Mouse (Mus musculus): ENCODE results near the gene Tubb5. TPM values are rescaled to one million over a fixed set of nuclear protein-coding genes. Genes with fewer than 3 reads are reported as not detected.

The Tubb5 gene
- polyA plus RNA-seq, 1 experiment: 320 TPM

GRCm38 (mm10) chr17:35813245-35813647 lies 24.9 kb downstream of the Tubb5 start:
- Histone ChIP-seq H3K4me1 (ENCODE audit: control insufficient read depth, insufficient read depth, low read length) (0 out of 2 replicates have a peak, but pooled peaks cover 3% of the 10 kb centered on the region), H3K27me3 (ENCODE audit: control insufficient read depth, insufficient read depth, low read length) (no peaks in the 10 kb centered on the region), H3K4me3 (replicated peaks; ENCODE audit: insufficient read depth, low read depth, low read length) (no peak overlapping the region), H3K27ac (ENCODE audit: insufficient read depth, low read length) (no peak overlapping the region; the same call in 1 of the 2 replicates)
- TF ChIP-seq POLR2A (IDR thresholded peaks at IDR 0.05; ENCODE audit: borderline replicate concordance, insufficient read depth, low read length) (no peak), CTCF (IDR thresholded peaks at IDR 0.05; ENCODE audit: borderline replicate concordance, insufficient read depth, low read depth, low read length) (no peak)
- peak; percentile 41 to 52 for DNase-seq
- WGBS: 24% methylated on average over 7 of the region's 7 CpGs

GRCm38 (mm10) chr17:35812736-35813135 lies 25.4 kb downstream of the Tubb5 start:
- 0 out of 2 replicates have a peak, but pooled peaks cover 3% of the 10 kb centered on the region for H3K4me1 ChIP-seq (ENCODE audit: control insufficient read depth, insufficient read depth, low read length)
- H3K27ac ChIP-seq (ENCODE audit: insufficient read depth, low read length): no peak overlapping the region
- 65% methylated on average over 6 of the region's 6 CpGs for WGBS
- no peak overlapping the region for H3K4me3 ChIP-seq (replicated peaks; ENCODE audit: insufficient read depth, low read depth, low read length)
- H3K27me3 ChIP-seq (ENCODE audit: control insufficient read depth, insufficient read depth, low read length): no peaks in the 10 kb centered on the region
- no peak for TF ChIP-seq CTCF (IDR thresholded peaks at IDR 0.05; ENCODE audit: borderline replicate concordance, insufficient read depth, low read depth, low read length)
- TF ChIP-seq POLR2A (IDR thresholded peaks at IDR 0.05; ENCODE audit: borderline replicate concordance, insufficient read depth, low read length): no peak
- DNase-seq: no peak

GRCm38 (mm10) chr17:35812307-35812706 lies 25.8 kb downstream of the Tubb5 start:
- TF ChIP-seq POLR2A (IDR thresholded peaks at IDR 0.05; ENCODE audit: borderline replicate concordance, insufficient read depth, low read length) (no peak), CTCF (IDR thresholded peaks at IDR 0.05; ENCODE audit: borderline replicate concordance, insufficient read depth, low read depth, low read length) (no peak)
- no peaks in the 10 kb centered on the region for H3K27me3 ChIP-seq (ENCODE audit: control insufficient read depth, insufficient read depth, low read length)
- no peak for DNase-seq
- H3K4me3 ChIP-seq (replicated peaks; ENCODE audit: insufficient read depth, low read depth, low read length): no peak overlapping the region
- no peak overlapping the region for H3K27ac ChIP-seq (ENCODE audit: insufficient read depth, low read length)
- H3K4me1 ChIP-seq (ENCODE audit: control insufficient read depth, insufficient read depth, low read length): 0 out of 2 replicates have a peak, but pooled peaks cover 3% of the 10 kb centered on the region
- 85% methylated on average over 5 of the region's 5 CpGs for WGBS

GRCm38 (mm10) chr17:35810900-35811648 lies 27.0 kb downstream of the Tubb5 start:
- 63% methylated on average over 5 of the region's 5 CpGs for WGBS
- no peak for DNase-seq
- TF ChIP-seq CTCF (IDR thresholded peaks at IDR 0.05; ENCODE audit: borderline replicate concordance, insufficient read depth, low read depth, low read length): no peak
- TF ChIP-seq POLR2A (IDR thresholded peaks at IDR 0.05; ENCODE audit: borderline replicate concordance, insufficient read depth, low read length): no peak
- Histone ChIP-seq H3K4me3 (replicated peaks; ENCODE audit: insufficient read depth, low read depth, low read length) (no peak overlapping the region), H3K27me3 (ENCODE audit: control insufficient read depth, insufficient read depth, low read length) (no peaks in the 10 kb centered on the region), H3K27ac (ENCODE audit: insufficient read depth, low read length) (no peak overlapping the region), H3K4me1 (ENCODE audit: control insufficient read depth, insufficient read depth, low read length) (0 out of 2 replicates have a peak, but pooled peaks cover 3% of the 10 kb centered on the region)

GRCm38 (mm10) chr17:35809395-35809794 lies 28.7 kb downstream of the Tubb5 start:
- TF ChIP-seq POLR2A (IDR thresholded peaks at IDR 0.05; ENCODE audit: borderline replicate concordance, insufficient read depth, low read length) (no peak), CTCF (IDR thresholded peaks at IDR 0.05; ENCODE audit: borderline replicate concordance, insufficient read depth, low read depth, low read length) (no peak)
- DNase-seq: no peak
- Histone ChIP-seq H3K27ac (ENCODE audit: insufficient read depth, low read length) (no peak overlapping the region), H3K4me3 (replicated peaks; ENCODE audit: insufficient read depth, low read depth, low read length) (no peak overlapping the region), H3K4me1 (ENCODE audit: control insufficient read depth, insufficient read depth, low read length) (0 out of 2 replicates have a peak, but pooled peaks cover 3% of the 10 kb centered on the region), H3K27me3 (ENCODE audit: control insufficient read depth, insufficient read depth, low read length) (no peaks in the 10 kb centered on the region)
- WGBS: 90% methylated on average over 11 of the region's 11 CpGs

- WGBS: 38% methylated on average over 9 of the region's 9 CpGs
Observed at GRCm38 (mm10) chr17:35808073-35808472, 30.0 kb downstream of the Tubb5 start.

GRCm38 (mm10) chr17:35803858-35804399 lies 34.2 kb downstream of the Tubb5 start:
- TF ChIP-seq POLR2A (IDR thresholded peaks at IDR 0.05; ENCODE audit: borderline replicate concordance, insufficient read depth, low read length) (no peak), CTCF (IDR thresholded peaks at IDR 0.05; ENCODE audit: borderline replicate concordance, insufficient read depth, low read depth, low read length) (no peak)
- no peak for DNase-seq
- WGBS: 90% methylated on average over 4 of the region's 4 CpGs
- no peaks in the 10 kb centered on the region for H3K4me1 ChIP-seq (ENCODE audit: control insufficient read depth, insufficient read depth, low read length)
- H3K4me3 ChIP-seq (replicated peaks; ENCODE audit: insufficient read depth, low read depth, low read length): no peak overlapping the region
- no peaks in the 10 kb centered on the region for H3K27me3 ChIP-seq (ENCODE audit: control insufficient read depth, insufficient read depth, low read length)
- H3K27ac ChIP-seq (ENCODE audit: insufficient read depth, low read length): no peak overlapping the region

More at GRCm38 (mm10) chr17:35808073-35808472, 30.0 kb downstream of the Tubb5 start:
- H3K4me1 ChIP-seq (ENCODE audit: control insufficient read depth, insufficient read depth, low read length): no peaks in the 10 kb centered on the region
- no peak for TF ChIP-seq POLR2A (IDR thresholded peaks at IDR 0.05; ENCODE audit: borderline replicate concordance, insufficient read depth, low read length)
- no peak for TF ChIP-seq CTCF (IDR thresholded peaks at IDR 0.05; ENCODE audit: borderline replicate concordance, insufficient read depth, low read depth, low read length)
- no peaks in the 10 kb centered on the region for H3K27me3 ChIP-seq (ENCODE audit: control insufficient read depth, insufficient read depth, low read length)
- H3K4me3 ChIP-seq (replicated peaks; ENCODE audit: insufficient read depth, low read depth, low read length): no peak overlapping the region
- peak in 1 of 2 experiments; percentile 28 for DNase-seq
- H3K27ac ChIP-seq (ENCODE audit: insufficient read depth, low read length): no peak overlapping the region

GRCm38 (mm10) chr17:35803020-35803419 lies 35.1 kb downstream of the Tubb5 start:
- H3K4me1 ChIP-seq (ENCODE audit: control insufficient read depth, insufficient read depth, low read length): no peaks in the 10 kb centered on the region
- no peak overlapping the region for H3K27ac ChIP-seq (ENCODE audit: insufficient read depth, low read length)
- no peaks in the 10 kb centered on the region for H3K27me3 ChIP-seq (ENCODE audit: control insufficient read depth, insufficient read depth, low read length)
- H3K4me3 ChIP-seq (replicated peaks; ENCODE audit: insufficient read depth, low read depth, low read length): no peak overlapping the region
- no peak for TF ChIP-seq CTCF (IDR thresholded peaks at IDR 0.05; ENCODE audit: borderline replicate concordance, insufficient read depth, low read depth, low read length)
- no peak for TF ChIP-seq POLR2A (IDR thresholded peaks at IDR 0.05; ENCODE audit: borderline replicate concordance, insufficient read depth, low read length)
- no peak for DNase-seq
- WGBS: 40% methylated on average over 6 of the region's 6 CpGs
